Mouse (Mus musculus): ENCODE results near the gene Gm45062.

DNA sequence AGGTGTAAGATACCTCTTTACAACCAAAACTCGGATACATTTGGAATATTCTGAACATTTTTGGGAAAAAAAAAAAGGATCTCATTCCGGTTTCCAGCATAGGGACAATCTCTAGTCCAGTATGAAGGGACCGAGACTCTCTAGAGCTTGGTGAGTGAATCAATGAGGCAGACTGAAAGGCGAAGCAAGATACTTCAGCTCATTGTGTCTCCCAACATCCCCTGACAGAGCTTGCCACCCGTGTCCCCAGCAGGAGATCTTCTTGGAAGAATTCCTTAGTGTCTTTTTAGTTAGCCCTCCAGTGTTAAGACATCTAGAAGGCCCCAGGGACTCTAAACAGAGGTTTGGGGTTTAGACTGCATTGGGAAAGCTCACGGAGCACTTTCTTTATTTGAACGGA, 230.0 kb downstream of the Gm45062 start:
- TF ChIP-seq CTCF (IDR thresholded peaks at IDR 0.05; ENCODE audit: low read depth): no peak
- TF ChIP-seq EP300 (IDR thresholded peaks at IDR 0.05; ENCODE audit: low read depth): no peak
